Mouse (Mus musculus): ENCODE measurements around the gene Tbc1d4. TPM values are rescaled to one million over a fixed set of nuclear protein-coding genes. Genes with fewer than 3 reads are reported as not detected.

Gene Tbc1d4
- polyA plus RNA-seq, 2 experiments from 2014 or later = 145 to 157 TPM

Other genes with a start within 250 kb of the Tbc1d4 start
- gene Commd6, start 31.5 kb upstream of the Tbc1d4 start, polyA plus RNA-seq (2017; shearing (Covaris generic)) = 100 to 1,000 TPM; 139 to 152 TPM
- gene Uchl3, start 44.8 kb upstream of the Tbc1d4 start, polyA plus RNA-seq (2017; shearing (Covaris generic)) = 10 to 100 TPM; 69.7 to 70.2 TPM
- gene Gm9922, start 120.6 kb upstream of the Tbc1d4 start, polyA plus RNA-seq (2017; shearing (Covaris generic)) = not detected
- under 1 TPM; 0.22 to 0.31 TPM for gene Lmo7, start 120.8 kb upstream of the Tbc1d4 start, polyA plus RNA-seq (2017; shearing (Covaris generic))